Mouse (Mus musculus) neural tube, embryonic 14.5 days (tissue): ENCODE data around the gene Ripply3. TPM values are rescaled to one million over a fixed set of nuclear protein-coding genes. Genes with fewer than 3 reads are reported as not detected.
A peak's percentile ranks its signal among the peaks of the same experiment; 100 is the strongest.

Source experiments
- ATAC-seq: fragments of 200-750 bp; cut with Nextera tagmentation; 2 replicates; pipeline ENCODE4 v1.8.0; 2017; ENCODE audit warnings: low read depth, mild to moderate bottlenecking, moderate TSS enrichment, moderate library complexity
- H3K27ac ChIP-seq: fragments of 300-500 bp; sonication (generic); 2 replicates; pipeline ENCODE4 v1.5.1; 2014; ENCODE audit warnings: low read depth, mild to moderate bottlenecking, control low read depth, low read length, moderate library complexity, mixed read lengths
- H3K27me3 ChIP-seq: fragments of 300-500 bp; sonication (generic); 2 replicates; pipeline ENCODE4 v1.6.1; 2014; ENCODE audit warnings: low read length; ENCODE audit not compliant: control insufficient read depth, insufficient read depth
- H3K36me3 ChIP-seq: fragments of 300-500 bp; sonication (generic); 2 replicates; pipeline ENCODE4 v1.6.1; 2014; ENCODE audit warnings: low read length, mixed read lengths; ENCODE audit not compliant: control insufficient read depth, insufficient read depth
- H3K4me1 ChIP-seq: fragments of 300-500 bp; sonication (generic); 2 replicates; pipeline ENCODE4 v1.6.1; 2014; ENCODE audit warnings: low read length; ENCODE audit not compliant: control insufficient read depth, insufficient read depth
- H3K4me2 ChIP-seq: fragments of 300-500 bp; sonication (generic); 2 replicates; pipeline ENCODE4 v1.6.1; 2014; ENCODE audit warnings: mild to moderate bottlenecking, low read depth, low read length, control low read depth
- H3K4me3 ChIP-seq: fragments of 300-500 bp; sonication (generic); 2 replicates; pipeline ENCODE4 v1.5.1; 2014; ENCODE audit warnings: low read depth, low read length, control low read depth, mixed read lengths
- H3K9ac ChIP-seq: fragments of 300-500 bp; sonication (generic); replicated peaks from 2 replicates; pipeline ENCODE4 v1.6.1; 2014; ENCODE audit warnings: low read depth, mild to moderate bottlenecking, control low read depth, low read length, mixed read lengths
- H3K9me3 ChIP-seq: fragments of 300-500 bp; sonication (generic); 2 replicates; pipeline ENCODE4 v1.6.1; 2016; ENCODE audit warnings: low read length; ENCODE audit not compliant: control insufficient read depth
- WGBS: fragments of 180-500 bp; shearing (Covaris S2); extraction: QIAGEN DNeasy Blood & Tissue Kit; methylation state at CpG from one replicate; pipeline ENCODE4 v1.1.7; 2014; 5-methylcytosine and 5-hydroxymethylcytosine counted together
- polyA plus RNA-seq: library from polyadenylated mRNA; unstranded; fragments of >200 nt; fragmentation: Nextera tagmentation; extraction: Ambion mirVana; gene quantifications from 2 replicates; pipeline ENCODE4 v1.2.1, GENCODE M21; 2014

The Ripply3 gene
- polyA plus RNA-seq: 0.52 and 1.7 TPM in 2 replicates

DNA sequence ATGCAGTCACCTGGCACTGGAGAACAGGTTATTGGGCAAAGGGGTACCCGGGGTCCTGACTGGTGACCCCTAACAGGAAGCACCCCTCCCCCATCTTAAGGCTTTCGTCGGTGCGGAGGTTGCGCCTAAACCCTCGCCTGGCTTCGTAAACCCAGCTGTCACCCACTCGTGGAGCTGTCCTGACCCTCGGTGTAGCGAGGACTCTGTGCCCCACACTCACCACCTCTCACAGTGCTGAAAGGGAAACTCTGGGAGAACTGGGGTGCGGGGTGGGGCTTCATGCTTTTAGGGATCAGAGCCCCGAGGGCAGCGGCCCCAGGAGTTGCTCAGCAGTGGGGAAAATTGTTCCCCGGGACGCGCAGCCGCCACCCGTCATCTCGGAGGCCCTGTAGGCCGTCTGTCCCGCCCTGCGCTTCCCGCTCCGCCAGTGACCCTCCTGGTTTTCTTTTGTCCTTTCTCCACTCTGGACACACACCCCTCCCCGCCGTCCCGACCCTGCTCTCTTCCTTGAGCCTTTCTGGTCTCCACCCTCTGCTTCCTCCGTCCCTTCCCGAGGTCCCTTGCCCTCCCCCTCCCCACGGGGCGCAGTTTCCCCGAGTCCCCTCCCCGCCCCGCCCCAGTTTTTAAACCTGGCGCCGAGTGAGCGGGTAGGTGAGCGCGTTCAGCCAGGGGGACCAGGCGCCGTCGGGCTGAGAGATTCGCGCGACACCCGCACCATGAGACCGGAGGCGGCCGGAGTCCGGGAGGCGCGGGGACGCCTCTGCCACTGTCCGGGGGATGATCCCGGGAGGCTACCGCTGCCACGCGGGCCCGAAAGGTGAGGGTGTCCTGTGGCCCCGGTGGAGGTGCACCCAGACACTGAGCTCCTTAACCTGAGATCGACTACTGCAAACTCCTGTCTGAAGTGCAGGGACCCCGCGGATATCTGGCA, at the start of gene Ripply3:
Gene Ripply3, plus strand, starts transcription at position 640 of the 931 bp plus-strand sequence.
- peak; percentile 41; the same call in 1 of the 2 replicates for ATAC-seq
- H3K9ac ChIP-seq: no peak within 1 kb of the TSS
- peaks cover 12% of the 10 kb centered on the region for H3K27me3 ChIP-seq

DNA sequence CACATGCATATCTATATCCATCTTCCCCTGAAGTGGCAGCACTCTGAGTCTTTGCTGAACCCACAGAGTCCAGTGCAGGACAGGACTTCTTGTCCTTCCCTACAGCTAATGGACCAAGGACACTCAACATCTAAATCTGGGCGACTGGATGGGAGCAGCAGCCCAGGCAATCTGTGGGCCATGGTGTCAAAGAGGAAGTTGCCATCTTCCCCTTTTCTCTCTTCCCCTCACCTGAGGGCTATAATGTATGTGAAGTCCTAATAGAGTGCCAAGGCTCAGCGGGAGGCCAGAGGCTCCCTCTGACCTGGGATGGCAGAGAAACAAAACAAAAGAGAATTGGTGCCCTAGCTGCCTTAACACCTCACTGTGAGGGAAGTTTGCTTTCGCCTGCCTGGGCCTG, 44.2 kb upstream of the Ripply3 start:
- Histone ChIP-seq H3K27me3 (no peaks in the 10 kb centered on the region), H3K27ac (no peak overlapping the region), H3K4me2 (no peak overlapping the region), H3K9me3 (no peaks in the 10 kb centered on the region), H3K4me3 (no peak overlapping the region), H3K4me1 (no peaks in the 10 kb centered on the region), H3K36me3 (no peaks in the 10 kb centered on the region), H3K9ac (no peak overlapping the region)
- 88% methylated on average over 3 of the region's 3 CpGs for WGBS
- no peak for ATAC-seq

More for the DNA sequence above, at the start of gene Ripply3:
- WGBS: 1% methylated on average over 62 of the region's 63 CpGs
- H3K4me3 ChIP-seq: peak within 1 kb of the TSS; percentile 28
- H3K27ac ChIP-seq: no peak within 1 kb of the TSS
- no peaks in the 10 kb centered on the region for H3K36me3 ChIP-seq
- no peaks in the 10 kb centered on the region for H3K9me3 ChIP-seq
- H3K4me2 ChIP-seq: peak within 1 kb of the TSS; percentile 41
- peaks cover 11% of the 10 kb centered on the region; the same call in 1 of the 2 replicates for H3K4me1 ChIP-seq

DNA sequence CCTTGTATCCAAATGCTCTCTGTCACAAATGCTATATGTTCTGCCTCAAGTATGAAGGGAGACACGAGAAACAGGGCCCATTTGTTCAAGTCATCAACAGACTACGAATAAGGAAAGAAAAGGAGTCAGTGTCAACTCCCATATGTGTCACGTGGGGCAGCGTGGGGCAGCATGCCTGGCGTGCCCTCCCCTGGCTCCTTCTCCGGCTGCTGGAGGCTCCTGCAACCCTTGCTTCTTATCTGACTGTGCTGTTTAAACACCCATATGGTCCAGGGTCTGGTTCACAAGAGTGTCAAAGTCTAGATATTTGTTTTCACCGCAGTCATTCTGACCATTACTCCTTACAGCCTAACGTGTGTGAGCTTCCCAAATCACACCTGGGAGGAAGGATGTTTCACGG, 40.4 kb upstream of the Ripply3 start:
- Histone ChIP-seq H3K36me3 (no peaks in the 10 kb centered on the region), H3K9ac (no peak overlapping the region), H3K4me3 (no peak overlapping the region), H3K4me1 (0 out of 2 replicates have a peak, but pooled peaks cover 3% of the 10 kb centered on the region), H3K4me2 (no peak overlapping the region), H3K9me3 (no peaks in the 10 kb centered on the region), H3K27me3 (no peaks in the 10 kb centered on the region), H3K27ac (no peak overlapping the region)
- WGBS: 80% methylated on average over 9 of the region's 9 CpGs
- no peak for ATAC-seq

DNA sequence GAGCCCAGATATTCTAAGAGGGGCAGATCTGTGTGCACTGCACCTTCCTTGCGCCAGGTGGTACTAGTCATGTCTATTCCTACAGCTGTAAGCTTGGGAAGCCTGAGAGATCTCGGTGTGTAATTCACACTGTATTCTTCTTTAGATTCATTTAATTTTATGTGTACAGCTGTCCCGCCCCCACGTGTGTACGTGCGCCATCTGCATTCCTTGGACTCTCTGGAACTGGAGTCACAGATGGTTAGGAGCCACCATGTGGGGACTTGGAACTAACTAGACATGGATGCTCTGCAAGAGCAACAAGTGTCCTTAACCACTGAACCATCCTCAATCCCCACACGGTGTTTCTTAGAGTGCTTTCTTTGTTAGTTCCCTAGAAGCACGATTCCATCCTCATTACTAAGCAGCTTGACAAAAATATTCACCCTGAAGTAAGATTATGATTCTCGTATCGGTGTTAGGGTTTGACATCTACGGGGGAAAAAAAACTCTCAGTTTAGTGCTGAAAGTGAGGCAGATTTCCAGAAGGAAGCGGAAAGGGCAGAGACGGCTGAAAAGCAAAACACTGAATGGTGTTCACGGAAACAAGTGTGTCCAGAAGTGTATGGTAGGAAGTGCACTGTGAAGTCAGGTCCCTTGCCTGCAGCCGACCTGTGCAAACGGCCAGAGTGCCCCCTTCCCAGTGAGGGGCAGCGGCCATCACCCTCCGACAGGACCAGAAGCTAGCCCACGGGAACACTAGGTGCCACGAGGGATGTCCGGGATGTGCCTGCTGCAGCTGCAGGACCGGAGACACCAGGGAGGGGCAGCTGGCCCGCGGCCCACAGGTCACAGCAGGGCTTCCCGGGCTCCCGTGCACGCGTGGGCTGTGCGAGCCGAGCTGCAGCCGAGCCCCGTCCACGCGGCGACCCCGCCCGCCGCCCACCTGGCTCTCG, 38.8 kb upstream of the Ripply3 start:
- Histone ChIP-seq H3K36me3 (no peaks in the 10 kb centered on the region), H3K4me1 (0 out of 2 replicates have a peak, but pooled peaks cover 3% of the 10 kb centered on the region), H3K4me2 (peak overlapping the region; percentile 98), H3K27me3 (no peaks in the 10 kb centered on the region), H3K4me3 (peak overlapping the region; percentile 75), H3K9ac (peak overlapping the region; percentile 80), H3K27ac (peak overlapping the region; percentile 73), H3K9me3 (no peaks in the 10 kb centered on the region)
- WGBS: 17% methylated on average over 26 of the region's 39 CpGs
- peak; percentile 65 for ATAC-seq

DNA sequence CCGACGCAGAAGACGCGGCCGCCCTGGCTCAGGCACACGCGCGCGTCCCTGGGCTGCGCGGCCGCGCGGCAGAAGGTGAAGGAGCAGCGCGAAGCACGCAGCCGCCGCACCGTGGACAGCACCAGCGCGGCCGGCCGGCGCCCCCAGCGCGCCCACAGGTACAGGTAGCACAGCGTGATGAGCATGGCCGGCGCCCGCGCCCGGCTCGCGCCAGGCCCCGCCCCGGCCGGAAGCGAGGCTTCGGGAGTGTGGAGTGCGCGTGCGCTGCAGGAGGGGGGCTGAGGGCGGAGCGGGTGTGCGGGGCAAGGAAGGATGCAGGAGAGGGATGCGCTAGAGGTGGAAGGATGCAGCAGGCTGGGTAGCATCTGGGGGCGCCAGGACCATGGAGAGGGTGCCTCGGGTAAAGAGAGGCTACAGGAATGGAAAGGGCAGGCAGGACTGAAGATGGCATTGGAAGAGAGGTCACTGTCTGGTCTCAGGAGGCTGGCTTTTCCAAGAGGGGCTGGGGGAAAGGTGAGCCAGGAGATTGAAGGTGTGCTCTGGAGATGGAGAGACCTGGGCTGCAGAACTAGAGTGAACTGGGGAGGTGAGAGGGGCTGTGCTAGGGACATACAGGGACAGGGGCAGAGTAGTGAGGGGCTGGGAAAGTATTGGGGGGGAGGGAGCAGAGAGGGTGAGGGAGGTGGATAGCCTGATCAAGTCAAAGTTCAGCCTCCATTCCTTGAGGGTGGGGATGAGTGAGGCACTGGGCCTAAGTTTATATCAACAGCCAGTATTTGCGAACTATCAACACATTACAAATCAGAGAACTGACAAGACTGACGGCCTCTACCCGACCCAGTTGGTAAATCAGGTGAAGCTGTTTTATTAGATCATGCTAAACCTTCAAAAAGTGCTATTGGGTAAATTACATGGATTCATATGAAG, 37.9 kb upstream of the Ripply3 start:
- WGBS: 6% methylated on average over 48 of the region's 52 CpGs
- Histone ChIP-seq H3K4me2 (peak overlapping the region; percentile 98), H3K9ac (peak overlapping the region; percentile 80), H3K4me1 (0 out of 2 replicates have a peak, but pooled peaks cover 3% of the 10 kb centered on the region), H3K27ac (peak overlapping the region; percentile 73), H3K4me3 (peak overlapping the region; percentile 75), H3K9me3 (no peaks in the 10 kb centered on the region), H3K36me3 (no peaks in the 10 kb centered on the region), H3K27me3 (no peaks in the 10 kb centered on the region)
- ATAC-seq: peak; percentile 96

DNA sequence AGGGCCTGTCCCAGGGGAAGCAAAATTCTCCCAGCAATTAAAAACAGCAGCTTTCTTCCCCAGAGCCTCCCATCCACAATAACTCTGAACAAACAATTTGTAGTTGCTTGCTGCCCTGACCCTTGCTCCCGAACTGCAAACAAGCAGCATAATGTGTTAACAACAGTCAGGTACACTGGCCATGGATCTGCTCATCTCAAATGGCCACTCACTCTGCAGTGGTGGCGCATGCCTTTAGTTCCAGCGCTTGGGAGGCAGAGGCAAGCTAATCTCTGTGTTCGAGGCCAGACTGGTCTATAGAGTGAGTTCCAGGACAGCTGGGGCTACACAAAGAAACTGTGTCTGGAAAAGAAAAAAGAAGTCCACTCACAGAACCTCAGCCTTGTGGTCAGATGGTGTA, 37.1 kb upstream of the Ripply3 start:
- Histone ChIP-seq H3K9me3 (no peaks in the 10 kb centered on the region), H3K27ac (no peak overlapping the region), H3K36me3 (no peaks in the 10 kb centered on the region), H3K9ac (no peak overlapping the region), H3K4me1 (0 out of 2 replicates have a peak, but pooled peaks cover 3% of the 10 kb centered on the region), H3K27me3 (no peaks in the 10 kb centered on the region), H3K4me3 (no peak overlapping the region), H3K4me2 (no peak overlapping the region)
- 89% methylated on average over 4 of the region's 4 CpGs for whole genome bisulfite sequencing
- ATAC-seq: no peak

DNA sequence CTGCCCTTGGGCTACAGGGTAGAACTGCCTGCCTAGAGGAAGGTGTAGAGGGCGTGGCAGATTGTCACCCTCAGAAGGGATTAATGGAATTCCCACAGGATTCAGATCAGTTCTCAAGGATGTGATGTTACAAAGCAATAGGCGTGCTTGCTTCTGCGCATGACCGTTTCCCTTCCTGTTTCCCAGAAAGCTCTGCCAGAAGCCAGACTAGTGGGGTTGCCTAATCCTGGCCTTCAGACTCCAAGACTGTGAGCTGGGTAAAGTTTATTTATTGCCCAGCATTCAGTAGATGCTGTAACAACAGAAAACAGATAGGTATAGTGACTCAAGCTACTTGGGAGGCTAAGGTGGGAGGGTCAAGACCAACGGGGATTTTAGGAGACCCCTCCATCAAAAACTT, 30.1 kb upstream of the Ripply3 start:
- 91% methylated on average over 5 of the region's 5 CpGs for WGBS
- no peak overlapping the region for H3K27ac ChIP-seq
- ATAC-seq: no peak

DNA sequence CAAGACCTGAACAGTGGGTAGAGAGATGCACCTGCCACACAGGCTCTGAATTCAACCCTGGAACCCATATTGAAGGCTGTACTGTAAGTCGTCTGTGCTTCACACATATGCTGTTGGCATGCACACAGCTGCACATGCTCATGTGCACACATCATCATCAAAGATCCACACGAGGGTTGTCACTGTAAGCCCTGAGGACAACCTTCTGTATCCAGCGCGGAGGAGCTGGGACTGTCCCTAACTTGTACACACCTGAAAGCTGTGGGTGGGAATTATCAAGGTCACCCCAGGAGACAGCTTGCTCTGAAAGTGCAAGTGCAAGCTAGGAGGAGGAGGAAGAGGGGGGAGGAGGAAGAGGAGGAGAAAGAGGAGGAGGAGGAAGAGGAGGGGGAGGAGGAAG, 29.0 kb upstream of the Ripply3 start:
- no peaks in the 10 kb centered on the region for H3K27me3 ChIP-seq
- no peak overlapping the region for H3K9ac ChIP-seq
- no peak for ATAC-seq
- H3K27ac ChIP-seq: no peak overlapping the region
- no peaks in the 10 kb centered on the region for H3K9me3 ChIP-seq
- 84% methylated on average over 4 of the region's 4 CpGs for WGBS
- H3K4me1 ChIP-seq: peaks cover 5% of the 10 kb centered on the region; the same call in 1 of the 2 replicates
- H3K4me2 ChIP-seq: no peak overlapping the region
- no peak overlapping the region for H3K4me3 ChIP-seq
- H3K36me3 ChIP-seq: no peaks in the 10 kb centered on the region

More for the DNA sequence above, 30.1 kb upstream of the Ripply3 start:
- H3K9ac ChIP-seq: no peak overlapping the region
- no peak overlapping the region for H3K4me2 ChIP-seq
- no peaks in the 10 kb centered on the region for H3K36me3 ChIP-seq
- no peak overlapping the region for H3K4me3 ChIP-seq
- no peaks in the 10 kb centered on the region for H3K27me3 ChIP-seq
- H3K9me3 ChIP-seq: no peaks in the 10 kb centered on the region
- H3K4me1 ChIP-seq: peaks cover 4% of the 10 kb centered on the region; the same call in 1 of the 2 replicates
